Mouse (Mus musculus): ENCODE results near the gene Ccdc58. TPM values are rescaled to one million over a fixed set of nuclear protein-coding genes. Genes with fewer than 3 reads are reported as not detected.
"Not testable (repeated sequence)": the region's sequence is repeated elsewhere in the genome, so short reads cannot be mapped to it uniquely, and the experiment has no call there.

The Ccdc58 gene
- polyA plus RNA-seq, 1 experiment from 2014 or later = 105 TPM

GRCm38 (mm10) chr16:36090785-36091509, 19.5 kb downstream of the Ccdc58 start:
- 95% methylated on average over 11 of the region's 11 CpGs for WGBS
- no peak for DNase-seq (ENCODE audit: extremely low spot score, low spot score)
- H3K27ac ChIP-seq = no peak overlapping the region
- H3K4me1 ChIP-seq = no peaks in the 10 kb centered on the region
- H3K36me3 ChIP-seq (replicated peaks) = peaks cover 70% of the 10 kb centered on the region
- no peaks in the 10 kb centered on the region for H3K9me3 ChIP-seq
- no peak overlapping the region for H3K4me3 ChIP-seq
- H3K27me3 ChIP-seq (ENCODE audit: poor library complexity, severe bottlenecking) = no peaks in the 10 kb centered on the region

- peaks cover 45% of the 10 kb centered on the region for H3K36me3 ChIP-seq (replicated peaks)
- no peaks in the 10 kb centered on the region for H3K27me3 ChIP-seq (ENCODE audit: poor library complexity, severe bottlenecking)
- H3K27ac ChIP-seq = no peak overlapping the region
- no peak for DNase-seq (ENCODE audit: extremely low spot score, low spot score)
- H3K4me1 ChIP-seq = no peaks in the 10 kb centered on the region
- H3K4me3 ChIP-seq = no peak overlapping the region
- WGBS = 88% methylated on average over 3 of the region's 3 CpGs
- H3K9me3 ChIP-seq = no peaks in the 10 kb centered on the region
Observed at GRCm38 (mm10) chr16:36094079-36094478, 22.6 kb downstream of the Ccdc58 start.

- not testable (repeated sequence) for H3K27me3 ChIP-seq (ENCODE audit: poor library complexity, severe bottlenecking); H3K4me3 ChIP-seq; H3K4me1 ChIP-seq; H3K27ac ChIP-seq; DNase-seq (ENCODE audit: extremely low spot score, low spot score); H3K9me3 ChIP-seq
- WGBS = 97% methylated on average over 12 of the region's 12 CpGs
- H3K36me3 ChIP-seq (replicated peaks) = peaks cover 11% of the 10 kb centered on the region; the same call in 1 of the 2 replicates
Observed at GRCm38 (mm10) chr16:36097813-36098499, 26.5 kb downstream of the Ccdc58 start.

DNA sequence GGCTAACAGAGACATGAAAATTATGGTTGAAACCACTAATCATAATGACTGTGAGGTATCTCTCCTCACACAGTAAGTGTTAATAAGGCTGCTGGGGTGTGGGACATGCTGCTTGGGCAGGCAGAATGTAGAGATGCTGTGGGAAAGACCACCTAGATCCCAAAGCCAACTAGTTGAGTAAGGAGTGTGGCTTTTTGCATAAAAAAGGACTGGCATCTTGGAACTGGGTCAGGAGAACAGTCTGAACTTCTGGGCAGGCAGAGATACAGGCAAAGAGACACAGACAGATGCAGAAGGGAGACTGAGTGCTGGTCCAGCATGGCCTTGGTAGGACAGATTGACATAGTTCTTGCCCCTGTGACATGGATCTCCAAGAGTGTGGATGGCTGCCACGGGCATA, 30.0 kb downstream of the Ccdc58 start:
- Histone ChIP-seq H3K36me3 (replicated peaks) (0 out of 2 replicates have a peak, but pooled peaks cover 3% of the 10 kb centered on the region), H3K27me3 (ENCODE audit: poor library complexity, severe bottlenecking) (no peaks in the 10 kb centered on the region), H3K4me3 (no peak overlapping the region), H3K27ac (no peak overlapping the region), H3K4me1 (no peaks in the 10 kb centered on the region), H3K9me3 (no peaks in the 10 kb centered on the region; the same call in 1 of the 2 replicates)
- WGBS = 93% methylated on average over 1 of the region's 1 CpGs
- no peak for DNase-seq (ENCODE audit: extremely low spot score, low spot score)

GRCm38 (mm10) chr16:36102211-36102610, 30.7 kb downstream of the Ccdc58 start:
- no peaks in the 10 kb centered on the region; the same call in 1 of the 2 replicates for H3K9me3 ChIP-seq
- H3K27ac ChIP-seq = no peak overlapping the region
- WGBS = 93% methylated on average over 1 of the region's 1 CpGs
- H3K36me3 ChIP-seq (replicated peaks) = 0 out of 2 replicates have a peak, but pooled peaks cover 3% of the 10 kb centered on the region
- no peak overlapping the region for H3K4me3 ChIP-seq
- no peaks in the 10 kb centered on the region for H3K4me1 ChIP-seq
- no peak for DNase-seq (ENCODE audit: extremely low spot score, low spot score)
- no peaks in the 10 kb centered on the region for H3K27me3 ChIP-seq (ENCODE audit: poor library complexity, severe bottlenecking)

DNA sequence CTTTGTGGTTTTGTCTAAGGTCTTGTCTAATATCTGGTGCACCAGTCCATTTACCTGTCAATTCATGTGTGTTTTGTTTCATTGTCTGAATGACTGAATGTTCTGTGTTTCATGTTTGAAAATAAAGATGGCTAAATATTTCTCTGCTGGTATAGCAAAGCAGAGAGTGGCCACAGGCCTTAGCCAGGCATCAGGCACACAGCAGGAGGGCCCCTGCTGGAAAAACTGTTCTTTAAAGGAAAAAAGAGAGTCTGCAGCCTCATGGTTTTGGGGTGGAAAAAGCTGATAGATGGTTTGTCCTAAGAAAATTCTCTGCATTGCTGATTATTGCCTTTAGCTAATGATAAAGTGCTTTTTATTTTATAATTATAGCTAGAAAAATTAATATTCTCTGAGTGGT, 40.0 kb downstream of the Ccdc58 start:
- not testable (repeated sequence) for H3K4me1 ChIP-seq; H3K9me3 ChIP-seq; DNase-seq (ENCODE audit: extremely low spot score, low spot score); H3K4me3 ChIP-seq; H3K27me3 ChIP-seq (ENCODE audit: poor library complexity, severe bottlenecking); H3K27ac ChIP-seq; H3K36me3 ChIP-seq (replicated peaks)

- not testable (repeated sequence) for DNase-seq (ENCODE audit: extremely low spot score, low spot score); H3K4me3 ChIP-seq; H3K27ac ChIP-seq; H3K9me3 ChIP-seq; H3K4me1 ChIP-seq; H3K36me3 ChIP-seq (replicated peaks); H3K27me3 ChIP-seq (ENCODE audit: poor library complexity, severe bottlenecking)
- 97% methylated on average over 6 of the region's 6 CpGs for WGBS
Observed at GRCm38 (mm10) chr16:36115751-36116150, 44.3 kb downstream of the Ccdc58 start.

DNA sequence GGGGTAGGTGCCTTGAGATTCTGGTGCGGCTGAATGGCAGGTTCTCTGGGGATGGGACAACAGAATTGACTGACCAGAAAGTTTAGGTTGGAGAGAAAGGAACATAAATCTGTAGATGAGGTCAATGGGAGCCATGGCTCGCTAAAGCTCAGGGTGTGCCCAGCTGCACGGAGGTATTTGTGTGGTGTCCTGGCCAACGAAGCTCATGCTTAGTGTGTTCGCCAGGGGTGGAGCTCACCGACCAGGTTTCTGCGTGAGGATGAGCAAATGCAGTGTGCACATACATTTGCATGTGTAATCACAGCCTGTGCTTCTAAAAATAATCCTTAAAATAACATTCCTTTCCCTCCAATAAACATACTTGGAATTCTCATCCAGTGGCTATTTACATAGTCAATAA, 56.6 kb downstream of the Ccdc58 start:
- Histone ChIP-seq H3K4me3 (no peak overlapping the region), H3K9me3 (no peaks in the 10 kb centered on the region), H3K36me3 (replicated peaks) (no peaks in the 10 kb centered on the region), H3K4me1 (no peaks in the 10 kb centered on the region), H3K27me3 (ENCODE audit: poor library complexity, severe bottlenecking) (no peaks in the 10 kb centered on the region), H3K27ac (no peak overlapping the region)
- no peak for DNase-seq (ENCODE audit: extremely low spot score, low spot score)
- 94% methylated on average over 7 of the region's 7 CpGs for WGBS

- WGBS = 88% methylated on average over 1 of the region's 1 CpGs
- Histone ChIP-seq H3K4me1 (no peaks in the 10 kb centered on the region), H3K27ac (no peak within 1 kb of the TSS), H3K4me3 (no peak within 1 kb of the TSS), H3K9me3 (no peaks in the 10 kb centered on the region), H3K27me3 (ENCODE audit: poor library complexity, severe bottlenecking) (no peaks in the 10 kb centered on the region), H3K36me3 (replicated peaks) (no peaks in the 10 kb centered on the region)
- no peak for DNase-seq (ENCODE audit: extremely low spot score, low spot score)
Observed at GRCm38 (mm10) chr16:36131141-36131540, 59.7 kb downstream of the Ccdc58 start, which contains the start of gene Csta1. Gene Csta1 (minus strand): TSS chr16:36131241.

GRCm38 (mm10) chr16:36138201-36138600, 66.7 kb downstream of the Ccdc58 start:
- no peak overlapping the region for H3K4me3 ChIP-seq
- H3K36me3 ChIP-seq (replicated peaks) = no peaks in the 10 kb centered on the region
- H3K27me3 ChIP-seq (ENCODE audit: poor library complexity, severe bottlenecking) = no peaks in the 10 kb centered on the region
- no peak overlapping the region for H3K27ac ChIP-seq
- no peaks in the 10 kb centered on the region for H3K4me1 ChIP-seq
- 81% methylated on average over 2 of the region's 2 CpGs for WGBS
- DNase-seq (ENCODE audit: extremely low spot score, low spot score) = no peak
- no peaks in the 10 kb centered on the region for H3K9me3 ChIP-seq

Other genes with a start within 250 kb of the Ccdc58 start
- 0.11 and 0.17 TPM in 2 replicates for gene Parp14, start 200.1 kb upstream of the Ccdc58 start, polyA plus RNA-seq (2016; fragmentation: Nextera tagmentation; extraction: Ambion mirVana)
- 3.3 and 3.7 TPM in 2 replicates for gene Parp9, start 133.2 kb upstream of the Ccdc58 start, polyA plus RNA-seq (2016; fragmentation: Nextera tagmentation; extraction: Ambion mirVana)
- gene Dtx3l, start 132.5 kb upstream of the Ccdc58 start, polyA plus RNA-seq (2016; fragmentation: Nextera tagmentation; extraction: Ambion mirVana) = 4.6 and 5.1 TPM in 2 replicates
- 79.0 and 84.2 TPM in 2 replicates for gene Kpna1, start 92.9 kb upstream of the Ccdc58 start, polyA plus RNA-seq (2016; fragmentation: Nextera tagmentation; extraction: Ambion mirVana)
- gene Wdr5b, start 30.5 kb upstream of the Ccdc58 start, polyA plus RNA-seq (2016; fragmentation: Nextera tagmentation; extraction: Ambion mirVana) = 7.1 and 7.9 TPM in 2 replicates
- 369 and 410 TPM in 2 replicates for gene Fam162a, start 91 bp upstream of the Ccdc58 start, polyA plus RNA-seq (2016; fragmentation: Nextera tagmentation; extraction: Ambion mirVana)
- 0.14 and 0.26 TPM in 2 replicates for gene Csta1, start 59.6 kb downstream of the Ccdc58 start, polyA plus RNA-seq (2016; fragmentation: Nextera tagmentation; extraction: Ambion mirVana)
- not detected in 2 replicates for gene Stfa2l1, start 85.1 kb downstream of the Ccdc58 start, polyA plus RNA-seq (2016; fragmentation: Nextera tagmentation; extraction: Ambion mirVana)
- not detected in 2 replicates for gene Gm5483, start 112.5 kb downstream of the Ccdc58 start, polyA plus RNA-seq (2016; fragmentation: Nextera tagmentation; extraction: Ambion mirVana)
- not detected in 2 replicates for gene Gm5416, start 138.7 kb downstream of the Ccdc58 start, polyA plus RNA-seq (2016; fragmentation: Nextera tagmentation; extraction: Ambion mirVana)
- not detected in 2 replicates for gene 2010005H15Rik, start 149.8 kb downstream of the Ccdc58 start, polyA plus RNA-seq (2016; fragmentation: Nextera tagmentation; extraction: Ambion mirVana)
- gene Stfa1, start 205.3 kb downstream of the Ccdc58 start, polyA plus RNA-seq (2016; fragmentation: Nextera tagmentation; extraction: Ambion mirVana) = 0.54 and 0.66 TPM in 2 replicates

Measured in forebrain, embryonic 10.5 days (tissue).